Mouse (Mus musculus) right cerebral cortex, postnatal 10 days (tissue): ENCODE measurements at regions not wholly inside any gene's neighbourhood (a gene's known extent, or its start where the extent isn't known, plus 50 kb on each side); places are given as distances from the start of the nearest gene placed in this dataset.

Source experiments
- DNase-seq, 2 experiments: peaks; one replicate each; pipeline ENCODE4 v3.0.0; 2021; ENCODE audit warnings: low spot score in 2 of 2

DNA sequence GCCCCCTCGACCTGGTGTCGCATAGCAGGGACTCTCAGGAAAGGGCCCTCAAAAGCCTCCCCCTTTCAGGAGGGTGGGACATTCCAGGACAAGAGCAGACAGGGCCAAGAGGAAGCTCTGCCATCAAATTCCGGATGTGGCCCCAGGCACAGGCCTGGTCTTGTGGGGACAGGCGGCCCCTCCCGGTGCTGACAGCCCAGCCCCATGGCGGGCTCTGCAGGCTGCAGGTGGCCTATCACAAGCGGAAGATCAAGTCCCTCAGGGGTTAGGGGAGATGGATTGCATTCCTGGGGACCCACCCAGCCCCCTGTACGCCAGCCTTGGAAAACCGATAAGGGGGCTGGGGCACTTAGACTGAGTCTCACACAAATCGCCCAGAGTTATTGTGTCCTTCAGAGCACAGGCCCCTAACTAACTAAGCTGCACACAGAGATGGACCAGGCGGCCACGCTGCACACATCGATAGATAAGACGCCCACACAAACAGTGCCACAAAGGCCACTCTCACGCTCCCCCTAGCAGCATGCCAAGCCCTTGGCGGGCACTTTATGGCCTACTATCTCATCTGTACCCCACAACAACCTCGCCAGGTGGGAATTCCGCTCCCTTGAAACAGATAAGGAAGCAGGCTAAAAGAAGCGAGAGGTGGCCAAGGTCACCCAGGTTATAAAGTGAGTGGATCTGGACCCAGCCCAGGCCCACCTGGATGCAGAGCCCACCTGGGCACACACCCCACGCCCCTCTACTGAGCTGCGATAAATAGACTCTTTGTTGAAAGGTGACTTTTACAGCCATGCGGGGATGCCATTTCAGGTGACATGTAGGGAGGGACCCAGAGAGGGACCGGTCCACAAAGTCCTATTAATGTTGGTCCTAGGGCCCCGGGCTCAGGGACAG lies 55.5 kb downstream of the Gm5294 start:
- no peak for DNase-seq

DNA sequence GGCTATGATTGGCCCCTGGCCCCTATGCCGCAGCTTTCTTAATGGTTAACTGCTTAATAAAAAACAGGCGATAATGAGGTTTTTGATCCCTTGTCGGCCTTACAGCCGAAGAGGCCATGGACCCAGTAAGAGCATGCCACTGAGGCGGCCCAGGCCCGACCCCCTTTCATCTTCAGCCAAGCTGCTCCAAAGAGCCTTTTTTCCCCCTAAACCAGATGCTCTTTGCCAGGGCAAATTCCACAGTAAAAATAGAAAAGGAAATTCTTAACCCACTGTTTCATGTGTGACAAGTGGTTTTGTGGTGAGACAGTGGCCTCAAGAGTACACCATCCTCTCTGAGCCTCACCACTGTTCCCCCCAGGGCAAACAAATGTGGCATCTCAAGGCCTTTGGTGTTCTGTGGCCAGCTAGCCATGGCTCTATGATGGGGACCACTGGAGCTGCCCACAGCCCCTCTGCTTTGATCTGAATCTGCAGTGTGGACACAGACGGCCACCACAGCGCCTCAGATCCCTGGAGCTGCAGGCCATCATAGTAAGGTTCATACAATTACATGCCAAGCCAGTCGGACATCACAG lies 61.9 kb downstream of the Gm5294 start:
- no peak for DNase-seq

GRCm38 (mm10) chr5:138883573-138883972 lies 63.7 kb downstream of the Gm5294 start:
- DNase-seq: no peak

GRCm38 (mm10) chr5:138885905-138886304 lies 66.0 kb downstream of the Gm5294 start:
- DNase-seq: no peak

GRCm38 (mm10) chr5:138888749-138889148 lies 68.9 kb downstream of the Gm5294 start:
- no peak for DNase-seq

GRCm38 (mm10) chr5:138889760-138890159 lies 69.9 kb downstream of the Gm5294 start:
- DNase-seq: no peak

- DNase-seq: peak; percentile 34 to 42
Measured at GRCm38 (mm10) chr5:138894496-138894895, 74.6 kb downstream of the Gm5294 start.

- DNase-seq: no peak
Measured at GRCm38 (mm10) chr5:138897255-138897654, 77.4 kb downstream of the Gm5294 start.

DNA sequence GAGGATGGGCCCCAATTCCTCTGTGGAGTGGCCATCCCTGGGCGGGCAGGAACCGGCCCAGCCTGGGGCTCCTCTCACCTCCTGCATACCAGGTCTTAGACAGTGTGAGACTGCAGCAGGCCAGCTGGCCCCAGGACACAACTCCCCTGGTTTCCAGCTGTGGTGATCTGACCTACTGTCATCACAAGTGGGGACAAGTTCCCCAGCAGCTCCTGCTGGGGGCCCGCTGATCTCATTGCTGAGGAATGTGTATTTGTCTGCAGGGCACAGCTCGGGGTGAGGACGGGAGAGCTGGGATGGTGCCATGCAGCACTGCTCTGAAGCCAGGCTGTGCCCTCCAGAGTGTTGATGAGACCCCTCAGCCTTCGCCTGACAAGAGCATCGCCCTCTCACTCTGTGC lies 78.6 kb downstream of the Gm5294 start:
- DNase-seq: no peak

- DNase-seq: peak; percentile 48 to 54
Measured at GRCm38 (mm10) chr5:138900952-138901599, 81.2 kb downstream of the Gm5294 start.

DNA sequence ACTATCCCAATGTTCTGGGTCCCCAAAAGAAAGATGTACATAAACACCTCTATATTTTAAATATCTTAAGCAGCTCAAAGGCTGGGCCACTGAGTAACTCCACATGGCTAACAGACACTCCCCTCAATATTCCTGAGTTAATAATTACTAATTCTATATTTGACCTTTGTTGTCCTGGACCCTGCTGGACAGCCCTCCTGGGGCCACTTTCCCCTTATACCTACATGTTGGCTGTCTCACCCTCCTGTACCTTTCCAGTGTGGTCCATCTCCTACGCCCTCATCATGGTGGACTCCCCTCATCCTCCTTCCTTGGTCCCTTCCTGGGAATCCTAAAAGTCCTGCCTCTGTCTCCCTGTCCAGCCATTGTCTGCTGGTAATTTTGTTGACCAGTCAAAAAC lies 82.4 kb downstream of the Gm5294 start:
- no peak for DNase-seq

GRCm38 (mm10) chr5:138911769-138912710 lies 85.1 kb downstream of the Pdgfa start:
- no peak for DNase-seq

GRCm38 (mm10) chr5:138912711-138913105 lies 84.5 kb downstream of the Pdgfa start:
- no peak for DNase-seq

- DNase-seq: no peak
Measured at GRCm38 (mm10) chr5:138915068-138915467, 82.1 kb downstream of the Pdgfa start.

DNA sequence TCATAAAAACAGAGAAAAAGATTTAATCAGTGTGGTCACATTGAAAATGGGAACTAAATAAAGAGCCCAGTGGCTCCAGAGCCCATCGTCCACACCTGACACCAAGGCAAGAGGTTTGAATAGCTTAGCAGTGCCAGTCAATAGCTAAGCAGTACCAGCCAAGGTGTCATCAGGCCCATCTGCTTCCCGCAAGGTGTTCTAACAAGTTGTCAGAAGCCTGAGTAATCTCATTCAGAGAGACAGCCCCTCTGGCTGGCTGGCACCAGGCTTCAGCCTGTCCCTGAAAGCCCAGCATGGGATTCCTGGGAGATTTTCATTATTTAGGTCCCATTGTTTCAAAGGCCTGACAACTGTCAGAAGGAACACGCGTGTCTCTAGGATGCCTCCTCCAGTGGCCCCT lies 81.7 kb downstream of the Pdgfa start:
- DNase-seq: no peak

DNA sequence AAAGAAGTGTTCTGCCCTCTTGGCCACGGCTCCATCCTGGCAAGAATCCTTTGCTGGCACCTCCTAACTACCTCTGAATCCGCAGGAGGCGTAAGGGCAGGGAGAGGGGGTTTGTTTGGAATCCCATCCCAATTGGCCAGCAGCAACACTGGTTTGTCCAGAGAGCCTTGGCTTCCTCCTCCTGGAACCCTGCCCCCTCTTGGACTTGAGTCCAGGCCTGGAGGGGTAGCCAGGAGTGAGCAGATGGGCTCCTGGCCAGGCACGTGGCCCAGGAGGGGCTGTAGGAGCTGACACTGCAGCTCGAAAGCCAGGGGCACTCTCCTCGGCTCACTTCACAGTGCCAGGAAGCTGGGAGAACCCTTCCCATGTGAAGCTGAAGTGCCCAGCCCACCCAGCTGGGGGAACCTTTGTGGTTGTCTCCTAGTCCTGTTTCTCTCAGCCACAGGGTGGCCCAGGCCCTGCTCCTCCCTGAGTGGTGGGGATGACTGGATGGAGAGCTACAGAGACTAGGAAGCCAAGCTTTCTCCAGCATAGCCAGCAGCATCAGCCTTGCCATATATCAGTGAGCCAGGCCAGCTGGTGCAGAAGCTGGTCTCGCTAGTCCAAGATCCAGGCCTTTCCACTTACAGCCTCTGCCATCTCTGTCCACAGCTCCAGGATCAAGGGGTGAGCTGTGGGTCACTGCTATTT lies 76.9 kb downstream of the Pdgfa start:
- peak; percentile 84 to 85 for DNase-seq

DNA sequence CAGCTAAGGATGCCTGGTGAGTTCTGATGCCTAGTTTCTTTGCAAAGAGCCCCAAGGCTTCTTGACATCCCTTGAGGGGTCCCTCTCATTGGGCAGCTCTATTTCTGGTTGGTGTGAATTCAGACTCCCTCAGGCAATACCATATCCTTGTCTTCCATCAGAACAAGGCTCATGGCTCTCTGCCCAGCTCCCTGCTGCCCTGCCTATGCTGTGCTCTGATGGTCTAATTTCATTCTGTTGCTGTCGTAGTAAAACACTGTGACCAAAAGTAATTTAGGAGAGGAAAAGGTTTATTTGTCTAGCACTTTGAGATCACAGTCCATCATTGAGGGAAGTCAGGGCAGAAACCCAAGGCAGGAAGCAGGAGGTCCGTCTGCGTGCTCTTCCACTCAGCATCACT lies 75.1 kb downstream of the Pdgfa start:
- DNase-seq: no peak
